Mouse (Mus musculus) bone marrow, adult 2 months (tissue): ENCODE measurements around the gene 1700061G19Rik.

ENCODE experiments used
- CTCF ChIP-seq: fragments of 200-500 bp; IDR thresholded peaks from 2 replicates; pipeline ENCODE4 v1.5.1; 2011; ENCODE audit warnings: low read length, control low read depth; ENCODE audit not compliant: control insufficient read depth, insufficient read depth
- POLR2A ChIP-seq: fragments of 200-500 bp; IDR thresholded peaks from 2 replicates; pipeline ENCODE4 v1.6.1; 2011; ENCODE audit warnings: low read depth, mild to moderate bottlenecking, control low read depth, low read length, borderline replicate concordance; ENCODE audit not compliant: control insufficient read depth

- TF ChIP-seq POLR2A (no peak), CTCF (no peak)
Measured at GRCm38 (mm10) chr17:56869481-56869977, 5.7 kb upstream of the 1700061G19Rik start.
